Mouse (Mus musculus): ENCODE measurements around the gene Epha4. TPM values are rescaled to one million over a fixed set of nuclear protein-coding genes. Genes with fewer than 3 reads are reported as not detected.

The Epha4 gene
- total RNA-seq (2015; ENCODE audit: low replicate concordance) (0.77 TPM in 1 of 2 replicates, not detected in the other), total RNA-seq (2017; ENCODE audit: low replicate concordance) (0.09 and 0.56 TPM in 2 replicates)

DNA sequence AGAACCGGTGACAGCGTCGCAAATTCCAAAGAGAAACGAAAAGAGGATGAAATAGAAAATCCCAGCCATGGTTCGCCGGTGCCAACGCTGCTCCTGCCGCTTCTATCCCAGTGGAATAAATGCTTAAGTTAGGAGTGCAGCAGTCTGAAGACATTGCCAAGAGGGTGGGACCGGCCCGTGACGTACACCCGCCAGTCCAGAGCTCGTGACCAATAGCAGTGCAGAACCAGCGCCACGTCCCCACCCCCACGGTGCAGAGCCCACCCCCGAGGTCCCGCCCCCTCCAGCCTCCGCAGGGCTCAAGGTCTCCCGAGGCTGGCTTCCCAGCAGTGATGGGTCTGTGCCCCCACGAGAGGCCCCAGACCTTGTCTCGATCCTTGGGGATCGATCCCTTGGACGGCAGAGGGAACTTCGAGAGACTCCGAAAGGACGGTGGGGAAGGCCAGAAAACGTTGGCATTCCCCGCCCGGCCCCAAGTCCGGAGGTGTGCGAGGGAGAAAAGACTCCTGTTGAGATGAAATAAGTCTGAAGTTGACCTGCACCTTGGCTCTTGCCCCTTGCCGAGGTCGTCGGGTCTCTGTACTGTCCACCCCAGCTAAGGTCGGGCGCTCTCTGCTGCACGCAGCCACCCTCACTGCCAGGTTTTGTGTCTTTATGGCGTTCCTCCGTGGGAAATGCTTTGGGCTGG lies at the start of gene Epha4:
TSS of gene Epha4 (minus strand) at position 126 of the 688 bp plus-strand sequence.
- no peak for ATAC-seq (replicated peaks; ENCODE audit: low FRiP score, poor library complexity, severe bottlenecking)

DNA sequence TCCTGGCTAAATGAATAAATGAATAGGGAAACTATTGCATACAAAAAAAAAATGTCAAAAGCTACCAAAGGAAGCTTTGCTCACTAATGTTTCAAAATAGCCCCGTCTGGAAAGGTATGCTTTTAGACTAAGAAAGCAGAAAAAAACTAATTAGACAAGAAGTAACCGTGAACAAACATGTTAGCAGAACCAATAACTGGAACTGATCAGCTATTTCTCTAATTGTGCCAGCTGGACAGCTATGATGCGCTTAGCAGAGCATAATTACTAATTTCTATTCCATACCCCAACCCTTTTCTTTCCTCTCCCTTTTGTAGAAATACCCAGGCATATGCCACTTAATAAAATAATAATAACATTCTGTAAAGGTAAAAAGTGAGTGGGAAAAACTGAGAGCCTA lies 41.3 kb upstream of the Epha4 start:
- ATAC-seq (replicated peaks; ENCODE audit: low FRiP score, poor library complexity, severe bottlenecking) = no peak

DNA sequence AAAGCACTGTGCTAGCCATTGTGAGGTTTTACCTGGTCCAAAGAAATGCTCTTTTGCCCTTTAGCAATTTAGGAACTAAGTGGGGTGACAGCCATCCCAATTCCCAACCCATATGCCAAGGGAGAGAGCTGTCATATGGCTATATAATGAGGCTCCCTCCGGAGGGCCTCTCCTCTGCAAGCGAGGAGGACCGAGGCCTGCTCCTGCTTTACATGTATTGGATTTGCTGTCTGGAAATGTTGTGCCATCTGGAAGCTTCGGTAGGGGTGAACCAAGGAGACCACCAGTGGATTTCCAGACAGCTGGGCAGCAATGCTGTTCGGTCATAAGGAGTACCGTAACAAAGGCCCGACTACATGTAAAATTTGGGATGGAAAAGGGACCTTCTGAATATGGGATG lies 37.0 kb upstream of the Epha4 start:
- ATAC-seq (replicated peaks; ENCODE audit: low FRiP score, poor library complexity, severe bottlenecking) = no peak

GRCm38 (mm10) chr1:77545722-77546121 lies 30.8 kb upstream of the Epha4 start:
- ATAC-seq (replicated peaks; ENCODE audit: low FRiP score, poor library complexity, severe bottlenecking) = no peak

- no peak for ATAC-seq (replicated peaks; ENCODE audit: low FRiP score, poor library complexity, severe bottlenecking)
These were observed 30.1 kb upstream of the Epha4 start for GRCm38 (mm10) chr1:77545035-77545434.

- ATAC-seq (replicated peaks; ENCODE audit: low FRiP score, poor library complexity, severe bottlenecking) = no peak
These were observed 29.4 kb upstream of the Epha4 start for GRCm38 (mm10) chr1:77544279-77544678.

- ATAC-seq (replicated peaks; ENCODE audit: low FRiP score, poor library complexity, severe bottlenecking) = no peak
These were observed 25.1 kb upstream of the Epha4 start for GRCm38 (mm10) chr1:77539945-77540344.

GRCm38 (mm10) chr1:77538559-77538958 lies 23.7 kb upstream of the Epha4 start:
- no peak for ATAC-seq (replicated peaks; ENCODE audit: low FRiP score, poor library complexity, severe bottlenecking)

DNA sequence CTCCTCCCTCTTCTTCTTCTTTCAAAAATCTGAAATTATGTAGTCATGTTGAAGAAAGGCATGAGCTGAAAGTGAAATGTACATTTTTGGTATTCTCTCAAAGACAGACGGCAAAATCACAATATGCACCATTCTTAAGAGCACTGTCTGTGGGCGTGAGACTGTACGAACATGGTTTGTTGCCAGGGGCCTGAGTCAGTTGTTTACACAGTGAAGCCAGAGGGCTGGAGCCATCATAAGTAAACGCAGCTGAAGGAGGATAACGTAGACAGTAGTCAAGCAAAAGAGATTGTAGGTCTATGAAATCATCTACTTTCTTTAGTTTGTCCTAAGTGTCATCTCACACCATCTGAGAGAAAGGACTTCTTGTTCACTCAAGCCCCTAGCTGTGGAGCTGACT lies 21.0 kb upstream of the Epha4 start:
- ATAC-seq (replicated peaks; ENCODE audit: low FRiP score, poor library complexity, severe bottlenecking) = no peak

- no peak for ATAC-seq (replicated peaks; ENCODE audit: low FRiP score, poor library complexity, severe bottlenecking)
These were observed 17.8 kb upstream of the Epha4 start for GRCm38 (mm10) chr1:77532576-77533183.

DNA sequence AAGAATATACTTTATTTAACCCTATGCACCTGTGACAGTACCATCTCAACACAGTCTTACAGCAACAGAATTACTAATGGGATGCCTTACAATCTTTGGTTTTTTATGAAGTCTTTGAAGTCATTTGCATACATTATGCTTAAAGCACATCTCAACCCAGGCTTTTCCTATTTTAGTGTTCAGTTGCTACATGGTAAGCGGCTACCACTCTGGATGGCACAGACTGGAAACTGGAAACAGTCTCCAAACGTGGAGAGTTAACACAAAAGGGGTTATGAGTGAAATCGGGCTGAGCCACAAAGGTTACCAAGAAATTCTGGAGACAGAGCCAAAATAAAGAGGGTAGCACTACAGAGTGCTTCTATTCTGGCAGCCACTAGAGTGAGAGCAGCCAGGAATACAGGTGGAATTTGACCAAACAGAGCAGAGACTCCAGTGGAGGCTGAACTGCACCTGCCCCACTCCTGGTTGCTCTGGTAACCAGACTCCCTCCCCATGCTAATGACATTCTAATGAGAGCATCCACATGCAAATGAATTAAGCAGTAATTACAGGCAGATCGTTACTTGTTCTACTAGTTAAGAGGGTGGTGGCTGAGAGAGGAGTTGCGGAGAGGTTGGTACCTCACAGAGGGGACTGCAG lies 17.2 kb upstream of the Epha4 start:
- ATAC-seq (replicated peaks; ENCODE audit: low FRiP score, poor library complexity, severe bottlenecking) = no peak

DNA sequence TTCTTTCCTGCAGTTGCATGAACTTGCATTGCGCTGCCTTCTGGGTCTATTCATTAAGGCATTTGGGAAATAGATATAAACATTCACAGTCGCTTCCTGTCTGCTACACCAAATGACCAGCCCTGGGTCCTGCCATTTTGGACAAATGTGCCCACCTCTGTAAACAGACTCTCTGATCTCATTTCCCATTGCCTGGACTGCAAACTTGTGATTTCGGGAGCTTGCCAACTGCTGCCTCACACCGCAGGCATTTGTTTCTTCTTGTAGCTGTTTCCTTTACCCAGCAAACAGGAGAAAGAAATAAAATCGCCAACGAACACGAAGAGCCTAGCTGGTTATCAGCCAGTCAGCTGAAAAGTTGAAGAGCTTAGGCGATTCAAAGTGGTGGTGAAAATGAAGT lies 10.2 kb upstream of the Epha4 start:
- no peak for ATAC-seq (replicated peaks; ENCODE audit: low FRiP score, poor library complexity, severe bottlenecking)

DNA sequence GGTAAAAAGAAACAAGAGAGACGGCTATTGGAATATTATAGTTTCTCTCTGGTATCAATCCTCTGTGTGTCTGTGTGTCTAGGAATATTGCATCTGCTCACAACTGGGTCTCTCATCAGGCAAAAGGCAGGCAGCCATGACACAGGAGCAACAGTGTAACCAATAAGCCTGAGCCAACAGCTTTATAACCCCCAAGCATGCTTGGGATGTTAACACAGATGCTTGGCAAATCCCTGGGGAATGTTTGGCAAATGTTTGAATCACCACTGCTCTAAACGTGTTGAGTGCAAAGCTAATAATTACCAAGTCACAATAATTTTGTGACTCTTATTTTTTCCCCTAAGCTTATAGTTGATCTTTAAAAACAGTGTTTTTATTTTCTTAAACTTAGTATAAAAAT lies 8.5 kb upstream of the Epha4 start:
- no peak for ATAC-seq (replicated peaks; ENCODE audit: low FRiP score, poor library complexity, severe bottlenecking)

GRCm38 (mm10) chr1:77521640-77522539 lies 7.0 kb upstream of the Epha4 start:
- ATAC-seq (replicated peaks; ENCODE audit: low FRiP score, poor library complexity, severe bottlenecking) = no peak

- no peak for ATAC-seq (replicated peaks; ENCODE audit: low FRiP score, poor library complexity, severe bottlenecking)
These were observed 3.8 kb upstream of the Epha4 start for GRCm38 (mm10) chr1:77518715-77519114.

GRCm38 (mm10) chr1:77516203-77516991 lies 1.5 kb upstream of the Epha4 start:
- ATAC-seq (replicated peaks; ENCODE audit: low FRiP score, poor library complexity, severe bottlenecking) = peak; percentile 82; the same call in 1 of the 2 replicates

DNA sequence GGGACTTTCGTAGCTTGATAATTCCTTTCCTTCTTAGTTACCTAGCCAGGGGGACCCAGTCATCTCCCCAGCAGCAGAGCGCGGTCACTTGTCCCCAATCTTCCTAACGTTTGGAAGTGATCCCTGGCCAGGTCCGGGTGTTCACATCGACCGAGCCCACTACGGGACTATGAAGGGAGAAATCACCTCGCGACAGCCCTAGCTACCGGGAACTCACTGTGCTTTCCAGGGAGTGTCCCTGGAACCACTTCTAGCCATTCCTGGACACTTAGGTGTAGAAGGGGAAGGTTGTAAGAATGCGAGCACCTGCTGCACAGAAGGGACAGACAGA lies 728 bp upstream of the Epha4 start:
- ATAC-seq (replicated peaks; ENCODE audit: low FRiP score, poor library complexity, severe bottlenecking) = no peak

DNA sequence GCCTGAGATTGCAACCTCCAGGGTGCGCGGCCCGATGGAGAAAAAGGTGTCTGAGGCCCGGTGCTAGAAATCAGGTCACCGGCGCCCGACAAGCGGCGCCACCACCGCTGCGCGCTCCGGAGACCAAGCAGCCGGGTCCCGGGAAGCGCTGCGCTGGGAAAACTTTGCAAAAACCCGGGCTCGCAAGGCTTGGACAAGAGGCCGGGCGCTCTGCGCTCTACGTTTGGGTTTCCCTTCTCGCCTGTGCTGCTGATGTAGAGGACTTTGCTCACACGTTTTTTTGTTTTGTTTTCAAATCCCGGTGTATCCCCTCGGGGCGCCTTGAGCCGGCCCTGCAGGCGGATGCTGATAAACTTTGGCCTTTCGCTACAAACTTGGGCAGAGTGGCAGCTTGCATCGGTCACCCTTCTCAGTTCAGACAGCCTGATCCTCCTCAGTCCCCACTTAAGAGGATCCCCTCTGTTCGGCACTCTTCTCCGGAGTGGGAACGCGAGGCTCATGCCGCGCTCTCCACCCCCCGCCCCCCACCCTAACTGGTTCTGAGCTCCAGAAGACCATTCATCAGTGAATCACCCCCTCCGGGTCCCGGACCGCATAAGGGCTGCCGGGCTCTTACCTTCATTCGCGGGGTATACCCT lies 444 bp downstream of the Epha4 start:
- no peak for ATAC-seq (replicated peaks; ENCODE audit: low FRiP score, poor library complexity, severe bottlenecking)

GRCm38 (mm10) chr1:77513959-77514324 lies 946 bp downstream of the Epha4 start:
- no peak for ATAC-seq (replicated peaks; ENCODE audit: low FRiP score, poor library complexity, severe bottlenecking)

Data from erythroblast, adult 5-6 weeks (primary cell).